Mouse (Mus musculus) kidney, embryonic 16.5 days (tissue): ENCODE results near the gene Olfr490. TPM values are rescaled to one million over a fixed set of nuclear protein-coding genes. Genes with fewer than 3 reads are reported as not detected.

Experiments
- ATAC-seq: fragments of 200-750 bp; cut with Nextera tagmentation; 2 replicates; pipeline ENCODE4 v1.8.0; 2017; ENCODE audit warnings: moderate TSS enrichment; ENCODE audit not compliant: low FRiP score, low TSS enrichment
- H3K27ac ChIP-seq: fragments of 300-500 bp; sonication (generic); 2 replicates; pipeline ENCODE4 v1.5.1; 2014; ENCODE audit warnings: low read length
- H3K27me3 ChIP-seq: fragments of 300-500 bp; sonication (generic); 2 replicates; pipeline ENCODE4 v1.6.1; 2014; ENCODE audit warnings: low read length, control low read depth, mixed read lengths; ENCODE audit not compliant: insufficient read depth
- H3K36me3 ChIP-seq: fragments of 300-500 bp; sonication (generic); 2 replicates; pipeline ENCODE4 v1.6.1; 2014; ENCODE audit warnings: low read length, control low read depth, mixed read lengths; ENCODE audit not compliant: insufficient read depth
- H3K4me1 ChIP-seq: fragments of 300-500 bp; sonication (generic); 2 replicates; pipeline ENCODE4 v1.6.1; 2014; ENCODE audit warnings: low read length, control low read depth, mixed read lengths; ENCODE audit not compliant: insufficient read depth
- H3K4me2 ChIP-seq: fragments of 300-500 bp; sonication (generic); replicated peaks from 2 replicates; pipeline ENCODE4 v1.6.1; 2014; ENCODE audit warnings: low read depth, low read length
- H3K4me3 ChIP-seq: fragments of 300-500 bp; sonication (generic); 2 replicates; pipeline ENCODE4 v1.5.1; 2014; ENCODE audit warnings: mild to moderate bottlenecking, low read length
- H3K9ac ChIP-seq: fragments of 300-500 bp; sonication (generic); replicated peaks from 2 replicates; pipeline ENCODE4 v1.6.1; 2014; ENCODE audit warnings: low read length
- H3K9me3 ChIP-seq: fragments of 300-500 bp; sonication (generic); 2 replicates; pipeline ENCODE4 v1.6.1; 2016; ENCODE audit warnings: low read length, control low read depth
- WGBS: fragments of 180-500 bp; shearing (Covaris S2); extraction: QIAGEN DNeasy Blood & Tissue Kit; methylation state at CpG from one replicate; pipeline ENCODE4 v1.1.7; 2014; 5-methylcytosine and 5-hydroxymethylcytosine counted together
- polyA plus RNA-seq: library from polyadenylated mRNA; unstranded; fragments of >200 nt; fragmentation: Nextera tagmentation; extraction: Ambion mirVana; gene quantifications from 2 replicates; pipeline ENCODE4 v1.2.1, GENCODE M21; 2015

Gene Olfr490
- not detected in 2 replicates for polyA plus RNA-seq

DNA sequence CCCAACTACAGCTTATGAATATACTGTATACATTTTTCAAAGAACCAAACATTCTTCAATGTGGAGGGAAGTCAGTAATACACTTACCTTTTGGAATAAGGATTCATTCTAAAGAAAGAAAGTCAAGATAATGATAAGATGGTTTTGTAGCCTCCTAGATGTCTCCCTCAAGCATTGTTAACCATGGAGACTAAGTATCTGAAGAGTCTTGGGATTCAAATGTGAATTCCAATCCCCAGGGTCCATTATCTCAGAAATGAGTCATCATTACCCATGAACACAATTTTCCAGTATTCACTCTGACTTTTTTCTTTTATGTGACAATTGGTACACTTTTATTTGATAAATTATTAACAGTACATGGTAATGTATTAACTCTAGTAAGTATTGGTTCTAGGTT, at the start of gene Olfr490:
Gene Olfr490, minus strand, starts transcription at position 101 of the 400 bp plus-strand sequence.
- H3K4me1 ChIP-seq, result no peaks in the 10 kb centered on the region
- H3K9ac ChIP-seq, result no peak within 1 kb of the TSS
- H3K4me2 ChIP-seq, result no peak within 1 kb of the TSS
- H3K36me3 ChIP-seq, result no peaks in the 10 kb centered on the region
- H3K27ac ChIP-seq, result no peak within 1 kb of the TSS
- no peak for ATAC-seq
- no peaks in the 10 kb centered on the region for H3K27me3 ChIP-seq
- H3K9me3 ChIP-seq, result no peaks in the 10 kb centered on the region
- no peak within 1 kb of the TSS for H3K4me3 ChIP-seq

DNA sequence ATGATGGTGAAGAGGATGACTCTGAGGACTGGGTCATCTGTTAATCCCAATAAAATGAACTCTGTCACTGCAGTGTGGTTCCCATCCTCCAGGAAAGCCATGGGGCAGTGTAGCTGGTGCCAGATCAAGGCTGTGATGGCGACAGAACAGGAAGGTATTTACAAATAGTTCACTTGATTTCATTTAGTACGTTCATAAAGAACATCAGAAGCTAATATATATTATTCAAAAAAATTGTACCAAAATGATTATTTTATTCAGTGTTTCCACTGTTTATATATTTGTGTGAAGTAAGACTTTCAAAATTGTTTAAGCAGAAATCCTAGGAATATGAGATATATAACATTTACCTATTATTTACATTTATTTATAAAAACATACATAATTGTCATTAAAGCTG, 34.8 kb upstream of the Olfr490 start, which contains the start of gene Olfr492:
Gene Olfr492, minus strand, starts transcription at position 101 of the 400 bp plus-strand sequence.
- no peak for ATAC-seq
- 82% methylated on average over 2 of the region's 2 CpGs for WGBS
- Histone ChIP-seq H3K4me1 (no peaks in the 10 kb centered on the region), H3K36me3 (no peaks in the 10 kb centered on the region), H3K27me3 (no peaks in the 10 kb centered on the region), H3K4me3 (no peak within 1 kb of the TSS), H3K4me2 (no peak within 1 kb of the TSS), H3K9me3 (no peaks in the 10 kb centered on the region), H3K27ac (no peak within 1 kb of the TSS), H3K9ac (no peak within 1 kb of the TSS)

DNA sequence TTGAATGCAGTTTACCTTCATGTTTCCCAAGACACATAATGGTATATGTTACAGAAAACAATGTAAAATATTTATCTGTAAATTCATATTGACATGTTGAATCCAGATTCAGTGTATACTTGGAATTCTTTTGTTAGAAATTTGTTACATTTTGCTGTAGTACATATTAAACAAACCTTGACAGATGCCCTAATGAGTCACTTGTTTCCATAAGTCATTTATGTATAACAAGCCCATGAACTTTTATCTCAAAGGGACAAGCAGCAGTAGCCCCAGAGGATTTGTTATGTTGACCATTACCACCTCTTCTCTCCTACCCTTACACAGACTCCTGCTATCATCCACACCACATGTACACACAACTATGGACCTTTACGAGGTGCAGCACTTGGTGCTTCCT, 24.4 kb upstream of the Olfr490 start, which contains the start of gene Olfr491:
Gene Olfr491, plus strand, starts transcription at position 301 of the 400 bp plus-strand sequence.
- ATAC-seq, result no peak
- 67% methylated on average over 1 of the region's 1 CpGs for WGBS

DNA sequence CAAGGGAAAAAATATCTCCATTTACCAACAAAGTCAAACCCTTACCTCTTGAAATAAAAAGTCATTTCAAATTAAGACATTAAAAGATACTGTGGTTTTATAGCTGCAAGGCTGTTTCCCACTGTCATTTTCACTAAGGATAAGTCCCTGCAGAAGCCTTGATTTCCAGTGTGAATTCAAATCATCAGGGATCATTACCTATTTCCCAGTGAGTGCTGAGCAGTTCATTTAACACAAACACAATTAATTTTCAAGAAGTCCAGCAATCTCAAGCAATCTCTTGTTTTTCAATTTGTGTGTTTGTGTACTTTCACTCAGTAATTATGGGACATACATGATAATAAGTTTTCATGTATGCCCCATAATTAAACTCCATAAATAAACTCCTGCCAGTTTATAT, 30.5 kb downstream of the Olfr490 start, which contains the start of gene Olfr488:
Gene Olfr488, minus strand, starts transcription at position 101 of the 400 bp plus-strand sequence.
- no peaks in the 10 kb centered on the region for H3K9me3 ChIP-seq
- H3K4me3 ChIP-seq, result no peak within 1 kb of the TSS
- H3K9ac ChIP-seq, result no peak within 1 kb of the TSS
- no peaks in the 10 kb centered on the region for H3K36me3 ChIP-seq
- H3K27me3 ChIP-seq, result no peaks in the 10 kb centered on the region
- no peak within 1 kb of the TSS for H3K4me2 ChIP-seq
- ATAC-seq, result no peak
- no peaks in the 10 kb centered on the region for H3K4me1 ChIP-seq
- H3K27ac ChIP-seq, result no peak within 1 kb of the TSS

More for the DNA sequence above, 24.4 kb upstream of the Olfr490 start, which contains the start of gene Olfr491:
- Histone ChIP-seq H3K36me3 (no peaks in the 10 kb centered on the region), H3K27ac (no peak within 1 kb of the TSS), H3K4me1 (no peaks in the 10 kb centered on the region), H3K9ac (no peak within 1 kb of the TSS), H3K4me3 (no peak within 1 kb of the TSS), H3K27me3 (no peaks in the 10 kb centered on the region), H3K4me2 (no peak within 1 kb of the TSS), H3K9me3 (no peaks in the 10 kb centered on the region)

Other genes starting within 250 kb of the Olfr490 start
- gene Olfr479, start 238.2 kb downstream of the Olfr490 start, polyA plus RNA-seq, result not detected in 2 replicates
- not detected in 2 replicates for gene Olfr480, start 221.6 kb downstream of the Olfr490 start, polyA plus RNA-seq
- gene Olfr481, start 209.1 kb downstream of the Olfr490 start, polyA plus RNA-seq, result not detected in 2 replicates
- gene Olfr482, start 191.3 kb downstream of the Olfr490 start, polyA plus RNA-seq, result 0.07 and 0.13 TPM in 2 replicates
- gene Olfr483, start 188.1 kb downstream of the Olfr490 start, polyA plus RNA-seq, result not detected in 2 replicates
- gene Olfr484, start 161.5 kb downstream of the Olfr490 start, polyA plus RNA-seq, result not detected in 2 replicates
- gene Olfr485, start 129.1 kb downstream of the Olfr490 start, polyA plus RNA-seq, result not detected in 2 replicates
- not detected in 2 replicates for gene Olfr486, start 116.2 kb downstream of the Olfr490 start, polyA plus RNA-seq
- not detected in 2 replicates for gene Olfr487, start 74.3 kb downstream of the Olfr490 start, polyA plus RNA-seq
- not detected in 2 replicates for gene Olfr488, start 30.6 kb downstream of the Olfr490 start, polyA plus RNA-seq
- gene Olfr491, start 24.5 kb upstream of the Olfr490 start, polyA plus RNA-seq, result not detected in 2 replicates
- not detected in 2 replicates for gene Olfr492, start 34.7 kb upstream of the Olfr490 start, polyA plus RNA-seq
- gene Olfr493, start 58.0 kb upstream of the Olfr490 start, polyA plus RNA-seq, result not detected in 2 replicates
- gene Olfr494, start 76.4 kb upstream of the Olfr490 start, polyA plus RNA-seq, result not detected in 2 replicates
- gene Olfr495, start 104.2 kb upstream of the Olfr490 start, polyA plus RNA-seq, result not detected in 2 replicates
- gene Olfr497, start 131.5 kb upstream of the Olfr490 start, polyA plus RNA-seq, result not detected in 2 replicates
- not detected in 2 replicates for gene Olfr498, start 176.4 kb upstream of the Olfr490 start, polyA plus RNA-seq
- gene Olfr502, start 236.1 kb upstream of the Olfr490 start, polyA plus RNA-seq, result not detected in 2 replicates